Mouse (Mus musculus) CH12.LX (cell line): Measurements from ENCODE around the gene Sobp.

Source experiments
- CTCF ChIP-seq, 2 experiments: IDR thresholded peaks in 1 of 2; conservative IDR thresholded peaks in 1 of 2; 2 replicates each; pipeline ENCODE4 v1.5.1; 2011 to 2012; ENCODE audit warnings: low read depth in 2 of 2, low read length in 2 of 2, improper control_type of control experiment in 1 of 2, inconsistent platforms in 1 of 2, mild to moderate bottlenecking in 1 of 2, moderate library complexity in 1 of 2
- SMC3 ChIP-seq: IDR thresholded peaks from 2 replicates; pipeline ENCODE4 v1.6.1; 2011; ENCODE audit warnings: low read depth, low read length, improper control_type of control experiment
- ZKSCAN1 ChIP-seq: IDR thresholded peaks from 2 replicates; pipeline ENCODE4 v1.6.1; 2012; ENCODE audit warnings: low read depth, inconsistent platforms, low read length, improper control_type of control experiment, borderline replicate concordance

DNA sequence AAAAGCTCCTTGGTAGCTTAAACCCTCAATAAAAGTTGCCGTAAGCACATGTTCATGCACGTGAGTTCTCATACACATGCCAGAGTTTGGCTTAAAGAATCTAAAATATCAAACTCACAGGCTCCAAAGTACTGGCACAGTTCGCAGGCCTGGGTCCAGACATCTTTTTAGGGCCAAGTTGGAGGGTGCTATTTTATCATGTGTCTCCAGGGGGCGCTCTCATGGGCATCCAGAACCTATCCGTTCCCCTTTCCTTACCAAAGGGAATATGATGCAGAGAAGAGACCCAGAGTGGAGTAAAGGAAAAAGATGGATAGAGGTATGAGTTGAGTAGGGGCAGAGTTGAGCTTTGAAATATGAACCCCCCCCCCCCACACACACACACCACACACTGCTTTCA is 121.9 kb downstream of the Sobp start:
- TF ChIP-seq CTCF (conservative IDR thresholded peaks at IDR 0.05 in 1 of 2, IDR thresholded peaks at IDR 0.05 in 1 of 2; ENCODE audit: low read depth in 2 of 2, low read length in 2 of 2) (peak; percentile 53 to 56; a peak in 3 of 4 replicates), SMC3 (no peak), ZKSCAN1 (no peak)
